Mouse (Mus musculus) brain, embryonic 18.5 days (tissue): Measurements from ENCODE around the gene Crispld2.

Experiments used
- DNase-seq: peaks from one replicate; pipeline ENCODE4 v3.0.0-alpha.2; 2012; ENCODE audit warnings: low read depth, low spot score

Crispld2 gene

DNA sequence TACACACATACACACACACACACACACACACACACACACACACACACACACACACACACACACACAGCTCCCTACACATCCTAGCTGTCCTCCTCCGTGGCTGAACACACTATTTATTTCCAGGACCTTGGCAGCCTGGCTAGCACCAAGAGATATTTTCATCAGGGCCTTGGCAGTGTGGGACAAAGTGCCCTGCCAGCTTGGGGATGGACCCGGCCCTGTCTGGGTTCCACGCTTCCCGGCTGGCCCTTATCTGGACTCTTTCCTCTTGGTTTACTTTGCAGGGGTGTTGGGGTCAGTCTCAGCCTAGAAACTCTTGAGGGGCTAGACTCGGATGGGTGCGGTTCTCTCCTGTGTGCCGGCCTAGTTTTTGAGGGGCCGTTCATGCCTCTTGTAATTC, 8.2 kb downstream of the Crispld2 start:
- no peak for DNase-seq

DNA sequence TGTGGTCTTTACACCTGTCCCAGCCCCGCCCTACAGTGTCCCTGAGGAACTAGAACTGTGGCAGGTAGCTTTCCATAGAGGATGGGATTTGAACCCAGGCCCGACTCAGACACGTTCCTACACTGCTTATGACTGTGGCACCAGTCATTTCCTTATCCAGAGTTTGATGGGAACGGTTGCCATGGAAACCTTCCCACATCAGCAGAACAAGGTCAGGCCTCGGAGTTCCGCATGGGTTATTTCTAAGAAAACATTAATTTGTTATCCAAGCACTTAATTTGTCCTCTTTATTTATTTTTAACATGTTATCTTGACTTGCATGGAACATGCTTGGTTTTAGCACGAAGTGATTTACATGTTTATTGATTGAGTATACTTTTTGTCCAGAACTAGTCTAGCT, 9.5 kb downstream of the Crispld2 start:
- no peak for DNase-seq

DNA sequence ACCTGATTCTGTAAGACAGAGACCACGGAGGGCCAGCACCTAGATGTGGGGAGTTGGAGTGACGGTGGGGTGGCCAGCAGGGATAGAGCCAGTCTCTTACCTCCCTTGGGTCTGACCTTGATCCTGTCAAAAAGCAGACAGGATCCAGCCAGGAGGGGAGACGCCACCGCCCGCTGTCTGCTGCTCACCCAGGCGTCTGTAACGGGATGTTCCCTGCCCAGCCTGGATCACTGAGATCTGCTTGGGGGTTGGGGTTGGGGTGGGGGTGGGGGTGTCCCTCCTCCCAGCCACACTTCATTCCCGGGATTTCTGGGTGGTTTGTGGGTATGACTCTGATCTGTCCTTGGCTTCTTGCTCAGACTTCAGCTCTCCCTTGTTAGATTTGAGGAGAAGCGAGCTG, 10.1 kb downstream of the Crispld2 start:
- no peak for DNase-seq

DNA sequence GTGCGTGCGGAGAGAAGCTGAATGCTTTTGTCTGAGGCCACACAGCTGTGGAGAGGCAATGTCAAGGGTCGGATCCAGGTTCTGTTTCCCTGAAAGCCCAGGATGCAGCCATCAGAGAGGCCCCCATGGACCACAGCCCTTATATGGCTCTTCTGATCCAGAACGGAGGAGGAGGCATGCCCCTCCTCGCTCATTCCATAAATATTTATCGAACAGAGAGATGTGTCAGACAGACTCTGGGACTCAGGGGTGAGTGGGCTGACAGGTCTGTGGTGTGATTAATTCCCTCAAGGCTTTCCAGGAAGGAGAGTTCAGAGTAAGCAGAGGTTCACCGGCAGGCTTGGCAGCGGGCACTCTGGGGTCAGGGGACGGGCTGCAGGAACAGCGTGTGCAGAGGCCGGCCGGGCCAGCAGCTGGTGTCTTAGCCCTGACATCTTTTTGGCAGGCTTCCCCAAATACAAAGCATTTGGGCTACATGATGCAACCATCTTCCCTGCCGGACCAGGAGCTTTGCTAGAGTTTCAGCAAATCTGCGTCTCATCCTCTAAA, 12.0 kb downstream of the Crispld2 start:
- no peak for DNase-seq

DNA sequence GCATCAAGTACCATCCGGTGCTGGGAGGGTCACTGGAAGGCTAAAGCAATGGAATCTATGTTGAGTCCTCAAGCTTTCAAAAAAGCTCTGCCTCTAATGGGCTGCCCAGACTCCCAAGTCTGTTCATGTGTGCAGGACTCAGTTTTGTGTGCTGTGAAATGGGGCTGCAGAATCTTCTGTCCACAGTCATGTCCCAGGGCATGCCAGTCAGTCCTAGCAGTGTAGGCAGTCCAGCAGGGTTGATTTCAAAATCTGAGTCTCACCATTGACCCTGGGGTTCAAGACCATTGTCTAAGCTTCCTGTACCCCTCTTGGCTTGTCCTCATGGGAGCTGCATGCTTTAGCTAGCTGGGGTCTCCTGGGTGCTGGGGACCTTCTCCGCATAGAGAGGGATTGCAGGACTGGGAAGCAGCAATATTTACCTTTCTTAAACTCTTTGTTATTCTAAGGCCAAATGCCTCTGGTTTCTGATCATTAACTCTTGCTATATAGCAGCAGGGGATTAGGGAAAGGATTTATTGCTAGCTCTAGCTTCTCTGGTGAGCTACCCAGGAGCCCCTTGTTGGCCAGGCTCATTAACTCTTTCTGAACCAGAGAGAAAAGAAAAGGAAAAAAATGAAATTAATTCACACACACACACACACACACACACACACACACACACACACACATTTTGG, 12.6 kb downstream of the Crispld2 start:
- DNase-seq = no peak

DNA sequence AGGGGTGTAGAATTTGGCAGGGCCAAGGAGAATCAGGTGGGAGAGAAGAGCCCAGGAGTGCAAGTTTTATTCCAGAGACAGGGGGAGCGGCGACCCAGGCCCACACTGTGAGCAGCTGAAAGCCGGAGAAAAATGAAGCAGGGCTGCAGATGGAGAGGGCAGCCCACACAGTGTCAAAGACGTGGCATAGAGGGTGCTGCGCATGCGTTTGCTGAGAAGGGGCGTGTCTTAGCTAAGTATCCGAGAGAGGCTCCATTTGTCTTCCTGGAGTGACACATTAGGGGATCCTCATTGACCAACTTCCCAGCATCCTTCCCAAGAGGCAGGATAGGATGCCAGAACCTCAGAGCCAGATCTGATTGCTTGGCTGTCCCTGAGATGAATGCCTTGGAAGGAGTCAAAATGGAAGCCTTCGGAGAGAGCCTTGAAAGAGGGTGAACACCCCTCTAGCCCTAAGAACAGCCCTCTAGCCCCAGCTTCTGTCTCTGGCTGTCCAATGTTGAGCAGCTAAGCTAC, 14.5 kb downstream of the Crispld2 start:
- no peak for DNase-seq

DNA sequence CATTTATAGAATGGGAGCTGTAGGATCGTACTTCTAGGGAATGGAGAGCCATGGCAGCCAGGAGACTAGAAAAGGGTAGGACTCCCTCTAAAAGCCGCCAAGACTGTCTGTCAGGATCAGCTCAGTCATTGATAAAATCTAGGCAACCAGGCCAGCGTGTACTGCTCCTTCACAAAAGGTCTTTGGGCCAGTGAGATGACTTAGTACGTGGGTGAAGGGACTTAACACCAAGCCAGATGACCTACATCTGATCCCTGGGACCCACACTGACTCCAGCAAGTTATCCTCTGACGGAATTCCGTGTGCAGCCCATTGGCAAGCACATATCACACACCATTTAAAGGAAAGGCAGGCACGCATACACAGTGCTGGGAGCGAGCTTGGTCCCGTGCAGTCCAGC, 14.9 kb downstream of the Crispld2 start:
- DNase-seq = no peak

DNA sequence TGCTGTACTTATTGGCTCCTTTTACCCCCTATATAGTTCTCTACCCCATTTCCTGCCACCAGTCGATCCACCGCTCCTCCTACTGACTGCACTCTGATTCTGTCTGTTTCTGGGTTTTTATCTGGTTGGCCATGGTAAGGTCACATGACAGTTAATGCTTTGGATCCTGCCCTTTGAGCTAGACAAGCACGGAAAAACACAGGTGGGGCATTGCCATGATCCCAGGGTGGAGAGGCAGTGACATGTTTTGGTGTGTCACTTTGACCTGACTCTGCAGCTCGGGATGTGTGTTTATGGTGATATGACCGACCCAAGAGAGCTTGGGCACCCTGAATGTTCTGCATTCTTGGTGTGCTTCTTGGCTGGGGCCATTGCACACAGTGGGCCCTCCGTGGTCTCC, 17.0 kb downstream of the Crispld2 start:
- DNase-seq = no peak

DNA sequence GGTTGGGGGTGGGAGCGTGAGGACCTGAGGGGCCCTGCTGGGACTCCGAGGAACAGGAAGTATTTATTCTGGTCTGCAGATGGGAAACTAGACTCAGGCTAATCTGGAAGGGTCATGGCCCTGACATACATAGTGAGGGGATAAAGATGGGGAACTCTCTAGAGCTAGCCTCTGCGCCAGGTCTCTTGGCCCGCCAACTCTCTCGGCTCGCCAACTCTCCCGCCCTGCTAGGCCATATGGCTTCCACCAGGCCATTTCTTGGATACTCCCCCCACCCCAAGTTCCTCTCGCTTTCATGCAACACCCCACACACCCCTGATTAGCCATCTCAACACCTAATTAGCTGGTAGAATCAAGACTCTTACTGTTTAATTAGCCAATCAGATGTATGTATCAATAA, 20.3 kb downstream of the Crispld2 start:
- DNase-seq = no peak

DNA sequence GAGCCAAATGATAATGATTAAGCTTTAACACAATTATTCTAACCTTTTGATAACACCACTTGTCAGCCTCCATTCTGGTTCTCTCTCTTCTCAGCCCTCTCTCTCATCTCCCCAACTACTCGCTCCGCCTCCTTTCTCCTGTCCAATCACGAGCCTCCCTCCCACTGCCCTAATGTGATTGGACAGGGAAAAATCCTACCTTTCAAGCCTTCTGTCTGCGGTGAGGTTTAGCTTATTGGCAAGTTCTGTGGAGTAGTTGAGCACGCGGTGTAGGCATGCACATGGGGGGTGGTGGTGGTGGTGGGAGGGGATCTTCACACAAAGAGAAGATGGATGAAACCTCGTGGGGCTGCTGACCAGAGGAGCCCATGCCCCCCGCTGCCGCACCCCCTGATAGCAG, 20.7 kb downstream of the Crispld2 start:
- no peak for DNase-seq

DNA sequence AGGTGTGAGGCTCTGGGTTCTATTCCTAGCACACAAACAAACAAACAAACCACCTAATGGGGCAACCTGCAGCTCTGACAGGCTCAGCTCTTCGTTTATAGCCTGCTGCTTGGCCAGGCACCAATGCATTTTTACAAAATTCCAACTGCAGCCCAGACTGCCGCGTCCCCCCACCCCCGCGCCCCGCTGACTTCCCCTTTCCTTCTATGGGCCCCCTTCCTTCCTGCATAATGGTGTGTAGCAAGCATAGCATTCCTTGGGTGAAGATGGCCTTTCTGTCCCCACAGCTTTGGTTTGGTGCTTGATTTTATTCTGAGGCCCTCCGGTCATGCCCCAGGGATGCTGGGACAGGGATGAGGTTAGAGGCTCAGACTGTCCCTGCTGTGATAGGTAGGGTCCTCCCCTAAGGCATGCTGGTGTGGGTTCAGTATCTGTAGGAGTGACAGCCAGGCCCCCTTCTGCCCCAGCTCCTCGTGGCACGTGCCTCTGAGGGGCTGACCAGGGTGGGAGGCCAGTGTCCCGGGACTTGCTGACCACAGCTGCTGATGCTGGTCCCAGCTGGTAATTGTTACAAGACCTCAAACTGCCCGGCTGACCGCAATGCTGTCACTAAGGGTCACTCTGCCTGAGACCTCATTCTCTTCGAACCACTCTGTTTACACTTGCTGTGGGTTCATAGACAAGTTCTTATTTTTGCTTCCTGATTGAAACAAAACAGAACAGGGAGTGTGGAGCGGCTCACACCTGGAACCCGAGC, 22.2 kb downstream of the Crispld2 start:
- DNase-seq = no peak

DNA sequence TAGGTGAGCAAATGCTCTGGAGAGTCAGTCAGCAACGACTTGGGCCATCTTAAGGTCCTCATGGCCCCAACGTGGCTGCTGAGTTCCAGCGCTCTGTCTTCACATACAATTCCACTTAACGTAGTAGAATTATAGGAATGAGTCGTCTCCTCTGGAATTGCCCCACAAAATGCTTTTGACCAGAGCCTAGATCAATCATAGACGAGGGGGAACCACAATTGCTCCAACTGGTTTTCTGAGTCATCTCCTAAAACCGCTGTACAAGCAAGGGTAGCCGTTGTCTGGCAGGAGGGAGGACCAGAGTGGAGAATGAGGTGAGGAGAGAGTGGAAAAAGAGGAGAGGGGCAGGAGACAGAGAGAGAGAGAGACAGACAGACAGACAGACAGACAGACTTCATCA, 23.7 kb downstream of the Crispld2 start:
- DNase-seq = no peak

DNA sequence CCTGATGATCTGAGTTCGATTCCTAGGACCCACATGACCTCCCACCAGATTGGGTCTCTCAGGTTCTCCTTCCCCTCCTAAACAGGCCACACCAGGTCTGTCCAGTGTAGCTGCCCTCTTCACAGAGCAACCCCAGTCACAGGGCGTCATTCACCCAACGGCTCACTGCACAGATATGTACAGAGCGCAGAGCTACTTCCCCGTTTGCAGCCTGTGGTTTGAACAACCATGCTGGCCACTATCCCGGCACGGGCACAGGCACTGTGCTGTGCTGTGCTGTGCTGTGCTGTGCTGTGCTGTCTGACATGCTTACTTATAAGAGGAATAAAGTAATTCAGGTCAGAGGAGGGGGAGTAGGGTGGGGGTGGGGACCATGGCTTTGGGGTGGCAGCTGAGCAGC, 24.2 kb downstream of the Crispld2 start:
- DNase-seq = no peak

DNA sequence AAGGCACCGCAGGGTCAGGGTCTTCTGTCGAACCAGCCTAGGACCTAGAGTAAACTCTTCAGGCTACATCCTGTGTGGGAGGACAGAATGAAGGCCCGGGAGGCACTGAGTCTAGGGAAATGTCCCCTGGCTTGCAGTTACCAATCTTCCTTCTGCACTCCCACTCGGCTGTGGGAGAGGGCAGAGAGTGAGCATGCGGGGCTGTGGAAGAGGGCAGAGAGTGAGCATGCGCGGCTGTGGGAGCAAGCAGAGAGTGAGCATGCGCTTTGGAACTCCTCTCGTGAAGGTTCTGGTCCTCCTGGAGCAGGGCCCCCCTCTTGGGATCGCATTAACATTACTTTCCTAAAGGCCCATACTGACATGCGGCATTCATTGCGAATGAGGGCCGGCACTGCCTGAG, 25.1 kb downstream of the Crispld2 start:
- DNase-seq = no peak

DNA sequence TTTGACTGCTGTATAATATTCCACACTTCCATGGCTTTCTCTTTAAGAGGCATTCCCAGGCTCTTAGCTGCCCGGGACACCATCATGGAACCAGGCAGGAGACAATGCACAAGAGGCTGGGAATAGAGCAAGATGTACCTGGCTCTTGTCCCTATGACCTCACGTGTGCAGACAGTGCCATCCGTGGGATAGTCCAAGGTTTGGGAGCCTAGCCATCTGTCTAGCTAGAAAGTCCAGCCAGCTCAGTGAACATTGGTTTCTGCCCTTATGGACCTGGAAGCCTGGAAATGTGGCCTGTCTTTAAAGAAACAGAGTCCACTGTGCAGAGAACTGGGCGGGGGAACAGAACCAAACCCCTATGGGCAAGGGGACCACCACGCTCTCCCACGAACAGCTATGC, 25.5 kb downstream of the Crispld2 start:
- no peak for DNase-seq

DNA sequence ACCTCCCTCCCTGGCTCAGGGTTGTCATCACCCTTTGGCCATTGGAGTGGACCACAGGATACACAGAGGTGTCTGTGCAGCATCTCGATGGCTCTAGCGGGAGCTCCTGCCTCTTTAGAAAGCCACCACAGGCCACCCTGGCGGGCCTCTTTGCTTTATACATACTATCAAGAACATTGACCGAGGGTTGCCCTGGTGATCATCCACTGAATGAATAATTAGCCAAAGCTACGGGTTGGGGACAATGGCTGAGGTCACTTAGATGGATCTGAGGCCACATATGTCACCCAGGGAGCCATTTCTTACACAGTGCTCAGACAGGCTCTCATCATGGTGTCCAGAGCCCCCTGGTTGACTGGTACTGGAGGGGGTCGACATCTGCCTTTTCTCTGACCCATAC, 26.1 kb downstream of the Crispld2 start:
- DNase-seq = no peak

DNA sequence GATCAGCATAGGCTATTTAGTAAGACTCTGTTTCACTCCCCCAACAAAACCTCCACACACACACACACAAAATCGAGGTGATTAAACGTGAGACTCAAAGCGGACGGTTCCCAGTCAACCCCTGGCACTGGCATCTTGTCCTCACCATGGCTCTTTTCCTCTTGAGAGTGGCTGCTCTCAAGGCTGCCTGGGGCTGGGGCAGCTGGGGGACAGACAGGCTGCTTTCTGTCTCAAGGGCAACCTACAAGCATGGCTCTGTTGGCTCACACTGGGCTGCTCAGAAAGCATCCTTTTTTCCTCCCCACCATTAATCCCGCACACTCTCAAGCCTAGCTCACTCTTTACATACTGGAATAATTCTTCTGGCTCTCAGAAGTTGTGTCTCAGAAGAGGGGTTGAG, 27.1 kb downstream of the Crispld2 start:
- DNase-seq = no peak

DNA sequence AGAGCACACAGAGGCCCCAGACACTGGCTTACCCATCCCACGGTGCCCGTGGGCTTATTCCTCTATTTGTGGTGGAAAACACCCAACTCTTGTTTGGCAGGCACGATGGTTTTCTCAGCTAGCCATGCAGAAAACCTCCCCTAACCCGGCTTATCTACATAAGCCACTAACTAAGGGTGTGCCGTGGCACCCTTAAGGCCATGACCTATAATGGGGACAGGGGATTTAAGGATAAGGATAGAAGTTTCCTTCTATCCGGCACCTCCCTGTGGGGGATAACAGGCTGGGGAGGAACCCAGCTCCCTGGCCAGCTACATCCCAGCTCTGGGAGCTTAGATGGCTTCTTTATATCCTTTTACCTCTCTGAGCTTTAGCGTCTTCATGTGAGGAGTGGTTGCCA, 28.1 kb downstream of the Crispld2 start:
- no peak for DNase-seq

DNA sequence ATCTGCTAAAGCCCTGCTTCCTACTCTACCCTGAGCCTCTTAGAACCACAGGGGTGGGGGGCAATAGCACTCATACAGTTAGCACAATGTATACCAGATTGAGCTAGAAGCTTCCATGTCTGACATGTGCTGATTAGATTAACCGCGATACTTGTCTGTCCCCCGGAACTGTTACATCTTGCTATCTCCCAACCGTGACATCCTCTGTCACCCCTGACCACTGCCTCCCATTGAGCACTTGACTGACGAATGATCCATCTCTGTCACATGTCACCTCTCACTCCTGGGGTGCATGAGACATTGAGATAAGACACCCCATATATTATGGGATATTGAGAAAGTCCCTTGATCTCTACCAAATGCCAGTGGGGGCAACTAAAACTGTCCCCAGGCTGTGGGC, 34.0 kb downstream of the Crispld2 start:
- no peak for DNase-seq

DNA sequence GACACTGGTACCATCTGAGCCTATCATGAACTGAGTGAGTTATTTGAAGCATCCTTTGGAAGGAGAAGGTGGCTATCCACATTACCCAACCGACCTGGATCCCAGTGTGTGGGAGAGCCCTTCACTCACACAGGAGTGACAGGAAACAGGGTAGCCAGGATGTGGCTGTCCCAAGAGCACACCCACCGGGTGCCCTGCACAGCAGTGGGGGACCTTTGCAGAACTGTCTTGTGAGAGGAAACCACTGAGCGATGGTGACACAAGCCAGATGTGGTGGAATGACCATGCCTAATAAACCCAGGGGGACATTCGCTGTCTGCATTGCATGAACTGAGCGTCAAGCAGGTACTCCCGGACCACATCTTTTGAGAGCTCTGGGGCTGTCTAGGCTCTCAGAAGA, 34.8 kb downstream of the Crispld2 start:
- DNase-seq = no peak

DNA sequence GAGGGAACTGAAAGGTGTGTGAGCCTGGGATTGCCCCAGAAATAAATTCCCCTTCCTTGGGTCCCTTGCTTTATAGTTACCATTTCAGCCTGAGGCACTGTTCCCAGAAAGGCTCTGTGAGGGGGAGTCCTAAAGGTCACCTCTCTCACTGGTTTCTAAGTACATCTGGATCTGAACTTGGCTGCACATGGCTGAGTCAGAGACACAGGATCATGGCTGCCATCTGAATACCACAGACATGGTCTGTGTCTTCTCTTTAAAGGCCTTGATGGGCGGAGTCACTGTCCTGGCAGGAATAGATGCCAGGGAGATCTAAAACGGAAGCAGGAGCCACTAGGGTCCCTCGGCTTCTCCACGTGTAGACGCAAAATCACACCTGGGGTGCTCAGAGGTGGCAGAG, 38.2 kb downstream of the Crispld2 start:
- no peak for DNase-seq

DNA sequence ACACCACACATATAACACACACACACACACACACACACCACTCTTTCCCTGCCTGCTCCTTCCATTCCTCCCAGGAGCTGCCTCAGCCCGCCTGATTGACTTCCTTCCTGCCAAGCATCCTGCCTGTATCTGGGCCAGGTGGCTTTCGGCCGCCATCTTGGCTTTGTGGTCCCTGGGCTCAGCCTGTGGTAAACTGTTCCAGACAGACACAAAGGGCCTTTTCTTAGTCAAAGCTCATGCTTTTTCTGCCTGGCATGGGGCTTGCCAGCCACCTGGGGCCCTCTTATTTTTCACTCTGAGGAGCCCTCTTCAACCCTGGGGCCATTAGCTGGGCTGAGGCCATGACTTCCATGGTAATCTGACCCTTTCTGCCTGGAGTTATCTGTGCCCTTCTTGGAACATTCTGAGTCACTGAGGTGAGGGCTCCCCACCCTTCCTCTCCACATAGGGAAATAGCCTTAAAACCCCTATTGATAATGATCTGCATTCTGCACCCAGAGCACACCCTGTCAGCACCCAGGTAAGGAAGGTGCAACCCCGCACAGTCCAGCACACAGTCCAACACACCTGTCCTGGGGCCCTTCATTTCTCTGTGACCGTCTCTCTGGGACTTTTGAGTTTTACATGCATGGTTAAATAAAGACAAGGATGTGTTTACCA, 40.4 kb downstream of the Crispld2 start:
- no peak for DNase-seq

DNA sequence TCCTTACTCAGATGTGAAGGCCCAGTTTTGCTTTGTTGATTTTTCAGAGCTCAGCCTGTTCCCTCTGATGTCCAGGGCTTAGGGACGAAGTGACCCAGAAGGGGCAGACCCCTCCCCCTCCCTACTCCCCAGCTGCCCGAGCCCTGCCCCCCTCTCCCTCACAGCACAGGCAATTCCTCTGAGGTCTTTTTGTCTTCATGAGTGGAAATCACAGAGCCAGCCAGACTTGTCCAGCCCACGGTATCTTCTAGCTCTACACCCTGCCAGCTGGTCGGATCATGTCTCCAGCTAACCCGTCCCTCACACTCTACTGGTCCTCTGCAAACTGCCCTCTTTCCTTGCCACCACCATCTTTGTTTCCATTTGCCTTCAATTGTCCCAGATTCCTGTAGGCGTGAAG, 42.2 kb downstream of the Crispld2 start:
- no peak for DNase-seq
